Mouse (Mus musculus): ENCODE measurements around the gene Myo1c. TPM values are rescaled to one million over a fixed set of nuclear protein-coding genes. Genes with fewer than 3 reads are reported as not detected.

The Myo1c gene
- polyA plus RNA-seq, 1 experiment: 177 TPM

DNA sequence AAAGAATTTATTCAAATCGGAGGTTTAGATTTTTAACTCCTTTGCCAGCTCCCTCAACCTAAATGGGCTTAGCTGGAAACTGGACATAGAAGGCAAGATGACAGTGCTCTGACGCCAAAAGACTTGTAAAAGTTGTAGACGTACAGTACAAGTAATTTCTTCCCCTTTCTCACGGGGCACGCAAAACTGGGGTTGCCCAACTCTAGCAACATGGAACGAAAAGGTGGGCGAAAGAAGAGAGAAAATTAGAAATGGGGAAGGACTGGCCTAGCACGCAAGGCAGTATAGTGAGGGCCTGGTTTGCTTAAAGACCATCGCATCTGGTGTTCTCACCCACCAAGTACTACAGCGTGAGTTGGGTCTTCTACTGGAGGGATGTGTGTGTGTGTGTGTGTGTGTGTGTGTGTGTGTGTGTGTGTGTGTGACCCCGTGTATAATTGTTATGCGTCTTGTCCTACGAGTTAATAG, 688 bp downstream of the Myo1c start:
- TF ChIP-seq USF1 (IDR thresholded peaks at IDR 0.05; ENCODE audit: low read depth) (no peak), CEBPB (IDR thresholded peaks at IDR 0.05; ENCODE audit: insufficient read depth, poor library complexity, severe bottlenecking) (no peak), E2F4 (IDR thresholded peaks at IDR 0.05; ENCODE audit: insufficient read depth) (no peak), TCF12 (IDR thresholded peaks at IDR 0.05; ENCODE audit: insufficient read depth, poor library complexity, severe bottlenecking) (no peak), TCF3 (IDR thresholded peaks at IDR 0.05; ENCODE audit: insufficient read length, low read depth) (no peak), MYOG (IDR thresholded peaks at IDR 0.05; ENCODE audit: control insufficient read depth in 1 of 3, insufficient read depth in 1 of 3, insufficient read length in 2 of 3, low read depth in 2 of 3) (no peak), SRF (IDR thresholded peaks at IDR 0.05; ENCODE audit: control insufficient read depth, insufficient read length, low read depth) (no peak), POLR2A (IDR thresholded peaks at IDR 0.05; ENCODE audit: insufficient read length, low read depth) (no peak), POLR2AphosphoS2 (IDR thresholded peaks at IDR 0.05; ENCODE audit: insufficient read length, low read depth) (no peak), REST (IDR thresholded peaks at IDR 0.05; ENCODE audit: insufficient read depth, insufficient read length) (no peak), MYOD1 (IDR thresholded peaks at IDR 0.05; ENCODE audit: control insufficient read depth in 1 of 3, insufficient read length in 2 of 3, low read depth in 2 of 3) (no peak), MAX (IDR thresholded peaks at IDR 0.05; ENCODE audit: low read depth) (no peak)
- Histone ChIP-seq H3ac (ENCODE audit: control insufficient read depth, insufficient read length) (peak overlapping the region; percentile 78), H3K4me3 (peak overlapping the region; percentile 65), H3K79me2 (ENCODE audit: control insufficient read depth, insufficient read depth) (peaks cover 10% of the 10 kb centered on the region), H3K27me3 (ENCODE audit: control insufficient read depth, insufficient read depth, insufficient read length) (no peaks in the 10 kb centered on the region), H3K4me2 (ENCODE audit: low read depth) (peak overlapping the region; percentile 90), H3K36me3 (ENCODE audit: control insufficient read depth, insufficient read depth) (no peaks in the 10 kb centered on the region)

DNA sequence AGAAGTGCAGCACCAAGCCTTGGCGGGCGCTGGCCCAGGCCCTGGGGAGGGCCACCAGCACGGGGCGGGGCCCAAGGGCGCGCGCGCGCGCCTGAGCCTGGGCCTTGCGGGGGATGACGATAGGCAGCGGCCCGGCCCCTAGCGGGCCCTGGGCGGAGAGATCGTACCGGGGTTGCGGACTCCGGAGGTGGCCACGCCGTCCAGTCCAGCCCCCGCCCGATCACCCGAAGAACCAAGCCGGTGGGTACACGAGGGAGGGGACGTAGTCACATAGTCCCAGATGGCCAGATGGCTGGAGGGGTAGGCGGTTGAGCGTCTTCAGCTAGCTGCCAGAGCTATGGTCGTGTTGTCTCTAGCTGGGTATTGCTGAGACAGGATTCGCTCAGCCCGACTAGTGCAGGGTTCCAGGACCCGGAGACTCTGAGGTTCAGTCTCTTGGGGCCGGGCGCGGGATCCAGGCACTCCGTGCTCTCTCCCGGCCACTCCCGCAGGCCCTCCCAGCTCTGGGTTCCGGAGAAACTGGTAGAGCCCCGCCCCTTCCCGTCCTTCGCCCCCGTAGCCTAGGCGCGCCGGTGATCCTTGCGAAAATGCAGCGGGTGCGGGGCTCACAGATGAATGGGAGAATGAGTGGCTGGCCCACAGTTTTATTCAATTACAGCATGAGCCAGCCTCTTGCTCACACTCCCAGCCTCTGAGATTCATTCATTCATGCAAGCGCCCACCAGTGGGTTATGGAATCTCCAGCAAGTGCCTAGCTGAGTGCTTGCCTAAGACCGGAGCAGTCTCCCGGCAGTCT, 1.3 kb downstream of the Myo1c start:
- Histone ChIP-seq H3K4me2 (ENCODE audit: low read depth) (peak overlapping the region; percentile 90), H3ac (ENCODE audit: control insufficient read depth, insufficient read length) (peak overlapping the region; percentile 78), H3K27me3 (ENCODE audit: control insufficient read depth, insufficient read depth, insufficient read length) (no peaks in the 10 kb centered on the region), H3K4me3 (peak overlapping the region; percentile 65), H3K79me2 (ENCODE audit: control insufficient read depth, insufficient read depth) (peaks cover 10% of the 10 kb centered on the region), H3K36me3 (ENCODE audit: control insufficient read depth, insufficient read depth) (no peaks in the 10 kb centered on the region)
- TF ChIP-seq CEBPB (IDR thresholded peaks at IDR 0.05; ENCODE audit: insufficient read depth, poor library complexity, severe bottlenecking) (no peak), TCF3 (IDR thresholded peaks at IDR 0.05; ENCODE audit: insufficient read length, low read depth) (no peak), POLR2AphosphoS2 (IDR thresholded peaks at IDR 0.05; ENCODE audit: insufficient read length, low read depth) (peak; percentile 78), POLR2A (IDR thresholded peaks at IDR 0.05; ENCODE audit: insufficient read length, low read depth) (peak; percentile 72), E2F4 (IDR thresholded peaks at IDR 0.05; ENCODE audit: insufficient read depth) (no peak)

DNA sequence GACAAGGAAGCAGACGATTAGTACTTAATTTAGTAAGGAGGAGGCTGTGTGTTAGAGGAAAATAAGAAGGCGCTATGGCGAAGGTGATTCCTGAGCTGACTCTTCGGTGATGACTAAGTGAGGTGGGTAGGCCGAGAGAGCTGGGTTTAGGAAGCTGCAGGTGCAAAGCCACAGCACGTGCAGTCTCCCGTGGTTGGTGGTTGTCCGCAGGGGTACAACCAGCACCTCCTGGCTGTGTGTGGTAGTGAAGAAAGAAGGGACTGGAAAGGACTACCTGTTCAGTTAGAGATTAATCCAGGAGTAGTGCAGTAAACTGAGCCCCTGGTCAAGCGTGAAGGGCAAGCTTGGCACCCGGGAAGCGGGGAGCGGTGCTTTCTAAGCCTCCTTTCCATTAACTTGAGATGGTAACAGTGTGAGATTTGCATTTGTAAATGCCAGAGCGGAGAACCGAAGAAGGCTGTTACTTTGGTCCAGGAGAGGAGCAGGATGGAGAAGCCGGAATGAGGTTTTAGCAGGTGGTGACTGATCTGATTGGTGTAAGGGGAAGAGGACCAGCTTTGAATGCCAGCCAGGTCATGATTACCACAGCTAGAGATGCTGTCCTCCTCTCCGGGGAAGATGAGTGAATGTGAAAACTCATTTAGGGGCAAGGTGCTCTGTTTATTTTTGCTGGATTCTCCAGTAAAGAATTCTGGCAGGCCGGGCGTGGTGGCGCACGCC, 2.1 kb downstream of the Myo1c start:
- Histone ChIP-seq H3K27me3 (ENCODE audit: control insufficient read depth, insufficient read depth, insufficient read length) (no peaks in the 10 kb centered on the region), H3ac (ENCODE audit: control insufficient read depth, insufficient read length) (peak overlapping the region; percentile 78), H3K79me2 (ENCODE audit: control insufficient read depth, insufficient read depth) (peaks cover 18% of the 10 kb centered on the region), H3K4me3 (peak overlapping the region; percentile 65), H3K36me3 (ENCODE audit: control insufficient read depth, insufficient read depth) (no peaks in the 10 kb centered on the region), H3K4me2 (ENCODE audit: low read depth) (peak overlapping the region; percentile 90)
- TF ChIP-seq MYOG (IDR thresholded peaks at IDR 0.05; ENCODE audit: control insufficient read depth in 1 of 3, insufficient read depth in 1 of 3, insufficient read length in 2 of 3, low read depth in 2 of 3) (no peak), MYOD1 (IDR thresholded peaks at IDR 0.05; ENCODE audit: control insufficient read depth in 1 of 3, insufficient read length in 2 of 3, low read depth in 2 of 3) (no peak), POLR2AphosphoS2 (IDR thresholded peaks at IDR 0.05; ENCODE audit: insufficient read length, low read depth) (no peak), E2F4 (IDR thresholded peaks at IDR 0.05; ENCODE audit: insufficient read depth) (no peak), MAX (IDR thresholded peaks at IDR 0.05; ENCODE audit: low read depth) (no peak), REST (IDR thresholded peaks at IDR 0.05; ENCODE audit: insufficient read depth, insufficient read length) (no peak), POLR2A (IDR thresholded peaks at IDR 0.05; ENCODE audit: insufficient read length, low read depth) (no peak), CEBPB (IDR thresholded peaks at IDR 0.05; ENCODE audit: insufficient read depth, poor library complexity, severe bottlenecking) (no peak), USF1 (IDR thresholded peaks at IDR 0.05; ENCODE audit: low read depth) (no peak), TCF3 (IDR thresholded peaks at IDR 0.05; ENCODE audit: insufficient read length, low read depth) (no peak), TCF12 (IDR thresholded peaks at IDR 0.05; ENCODE audit: insufficient read depth, poor library complexity, severe bottlenecking) (no peak), SRF (IDR thresholded peaks at IDR 0.05; ENCODE audit: control insufficient read depth, insufficient read length, low read depth) (no peak)

GRCm38 (mm10) chr11:75652942-75653684, 2.8 kb downstream of the Myo1c start:
- Histone ChIP-seq H3K4me3 (peak overlapping the region; percentile 65), H3K4me2 (ENCODE audit: low read depth) (peak overlapping the region; percentile 90), H3K36me3 (ENCODE audit: control insufficient read depth, insufficient read depth) (peaks cover 5% of the 10 kb centered on the region), H3K27me3 (ENCODE audit: control insufficient read depth, insufficient read depth, insufficient read length) (no peaks in the 10 kb centered on the region), H3ac (ENCODE audit: control insufficient read depth, insufficient read length) (no peak overlapping the region), H3K79me2 (ENCODE audit: control insufficient read depth, insufficient read depth) (peaks cover 23% of the 10 kb centered on the region)
- TF ChIP-seq TCF3 (IDR thresholded peaks at IDR 0.05; ENCODE audit: insufficient read length, low read depth): no peak
- TF ChIP-seq TCF12 (IDR thresholded peaks at IDR 0.05; ENCODE audit: insufficient read depth, poor library complexity, severe bottlenecking): no peak
- no peak for TF ChIP-seq USF1 (IDR thresholded peaks at IDR 0.05; ENCODE audit: low read depth)
- TF ChIP-seq REST (IDR thresholded peaks at IDR 0.05; ENCODE audit: insufficient read depth, insufficient read length): no peak
- no peak for TF ChIP-seq E2F4 (IDR thresholded peaks at IDR 0.05; ENCODE audit: insufficient read depth)
- no peak for TF ChIP-seq MYOG (IDR thresholded peaks at IDR 0.05; ENCODE audit: control insufficient read depth in 1 of 3, insufficient read depth in 1 of 3, insufficient read length in 2 of 3, low read depth in 2 of 3)
- TF ChIP-seq SRF (IDR thresholded peaks at IDR 0.05; ENCODE audit: control insufficient read depth, insufficient read length, low read depth): no peak
- no peak for TF ChIP-seq CEBPB (IDR thresholded peaks at IDR 0.05; ENCODE audit: insufficient read depth, poor library complexity, severe bottlenecking)
- no peak for TF ChIP-seq POLR2A (IDR thresholded peaks at IDR 0.05; ENCODE audit: insufficient read length, low read depth)
- no peak for TF ChIP-seq POLR2AphosphoS2 (IDR thresholded peaks at IDR 0.05; ENCODE audit: insufficient read length, low read depth)
- TF ChIP-seq MAX (IDR thresholded peaks at IDR 0.05; ENCODE audit: low read depth): no peak
- no peak for TF ChIP-seq MYOD1 (IDR thresholded peaks at IDR 0.05; ENCODE audit: control insufficient read depth in 1 of 3, insufficient read length in 2 of 3, low read depth in 2 of 3)
